Mouse (Mus musculus) thymus, adult 2 months (tissue): ENCODE measurements at regions not wholly inside any gene's neighbourhood (a gene's known extent, or its start where the extent isn't known, plus 50 kb on each side); places are given as distances from the start of the nearest gene placed in this dataset.

Experiments used
- CTCF ChIP-seq: fragments of 200-500 bp; IDR thresholded peaks from 2 replicates; pipeline ENCODE4 v1.5.1; 2012; ENCODE audit warnings: mild to moderate bottlenecking, control low read depth, low read length, moderate library complexity, borderline replicate concordance; ENCODE audit not compliant: control insufficient read depth, poor library complexity, insufficient read depth; ENCODE audit errors: extremely low read depth
- POLR2A ChIP-seq: fragments of 200-500 bp; IDR thresholded peaks from 2 replicates; pipeline ENCODE4 v1.6.1; 2012; ENCODE audit warnings: mild to moderate bottlenecking, low read length, control low read depth, moderate library complexity; ENCODE audit not compliant: control insufficient read depth, poor library complexity, insufficient read depth; ENCODE audit errors: extremely low read depth

DNA sequence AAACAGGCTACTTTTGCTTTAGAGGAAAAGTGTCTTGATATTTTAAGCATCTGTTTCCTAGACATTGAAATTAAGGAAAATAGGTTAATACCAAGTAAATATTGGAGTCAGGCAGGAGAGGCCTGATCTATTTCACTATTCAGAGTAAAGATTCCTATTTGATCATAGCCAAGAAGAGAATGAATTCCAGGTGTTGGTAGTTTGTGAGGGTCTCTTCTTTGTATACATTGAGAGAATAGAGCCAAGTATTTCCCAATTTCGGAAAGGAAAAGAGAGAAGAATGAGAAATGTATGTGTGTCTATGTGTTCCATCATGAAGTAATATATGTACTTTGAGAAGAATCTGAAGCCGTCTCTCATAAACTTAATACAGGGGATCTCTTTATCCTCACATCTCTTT is 756.7 kb downstream of the Adgrl2 start:
- TF ChIP-seq CTCF = no peak
- no peak for TF ChIP-seq POLR2A
